Mouse (Mus musculus): ENCODE data around the gene Stk39. TPM values are rescaled to one million over a fixed set of nuclear protein-coding genes. Genes with fewer than 3 reads are reported as not detected.
A peak's percentile ranks its signal among the peaks of the same experiment; 100 is the strongest.

Stk39 gene
- total RNA-seq, 1 experiment from 2014 or later, result 3.6 TPM

DNA sequence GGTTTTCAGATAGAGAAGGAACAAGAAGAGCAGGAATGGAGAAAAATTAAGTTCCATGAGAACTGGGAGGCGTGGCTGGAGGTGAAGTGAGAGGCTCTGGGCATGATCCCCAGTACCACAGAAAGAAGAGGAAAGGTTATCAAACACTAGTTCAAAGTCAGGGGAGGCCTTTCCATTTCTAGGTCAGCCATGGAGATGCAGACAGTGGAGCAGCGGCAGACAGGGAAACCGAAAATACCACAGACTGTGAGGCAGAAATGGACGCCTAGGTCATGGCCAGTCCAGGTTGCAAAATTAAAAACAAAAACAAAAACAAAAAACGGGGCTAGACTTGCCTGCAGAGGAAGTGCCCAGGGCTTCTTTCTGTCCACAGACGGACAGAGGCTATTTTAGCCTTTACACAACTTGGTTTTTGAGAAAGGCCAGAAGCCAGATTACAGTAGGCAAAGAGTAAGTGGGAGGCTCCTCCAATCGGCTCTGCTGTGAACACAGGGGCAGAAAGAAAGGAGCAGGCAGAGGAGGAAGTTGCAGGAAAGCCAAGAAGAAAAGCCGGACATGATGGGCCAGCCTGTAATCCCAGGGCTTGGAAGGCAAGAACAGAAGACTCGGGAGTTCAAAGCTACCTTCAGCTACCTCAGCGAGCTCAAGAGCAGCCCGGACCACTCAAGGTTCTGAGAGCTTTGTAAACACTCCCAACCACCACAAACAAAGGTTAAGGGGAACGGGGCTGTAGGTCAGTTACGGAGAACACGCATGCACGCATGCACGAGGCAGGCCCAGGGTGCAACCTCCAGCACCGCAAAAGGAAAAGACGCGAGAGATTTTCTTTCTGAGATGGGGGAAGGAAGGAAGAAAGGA, 6.6 kb downstream of the Stk39 start:
- ATAC-seq (ENCODE audit: extremely low read depth, insufficient number of reproducible peaks, low FRiP score, poor library complexity, severe bottlenecking), result no peak

DNA sequence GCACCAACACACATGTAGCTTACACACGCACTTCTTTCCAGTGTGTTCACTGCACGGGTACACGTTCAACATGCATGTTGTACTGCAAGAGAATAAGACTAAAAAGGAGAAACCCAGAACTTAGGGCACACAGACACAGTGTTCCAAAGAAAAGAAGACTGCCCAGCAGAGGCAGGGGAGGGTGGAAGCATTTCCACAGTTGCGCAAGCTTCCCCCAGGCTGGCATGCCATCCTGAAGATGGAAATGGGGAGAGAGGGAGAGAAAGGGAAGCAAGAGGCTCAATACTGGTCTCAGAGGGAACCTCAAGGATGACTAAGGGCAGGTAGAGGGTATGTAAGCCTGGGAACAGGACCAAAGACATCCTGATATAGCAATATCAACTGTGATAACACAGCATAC, 7.6 kb downstream of the Stk39 start:
- ATAC-seq (ENCODE audit: extremely low read depth, insufficient number of reproducible peaks, low FRiP score, poor library complexity, severe bottlenecking), result no peak

DNA sequence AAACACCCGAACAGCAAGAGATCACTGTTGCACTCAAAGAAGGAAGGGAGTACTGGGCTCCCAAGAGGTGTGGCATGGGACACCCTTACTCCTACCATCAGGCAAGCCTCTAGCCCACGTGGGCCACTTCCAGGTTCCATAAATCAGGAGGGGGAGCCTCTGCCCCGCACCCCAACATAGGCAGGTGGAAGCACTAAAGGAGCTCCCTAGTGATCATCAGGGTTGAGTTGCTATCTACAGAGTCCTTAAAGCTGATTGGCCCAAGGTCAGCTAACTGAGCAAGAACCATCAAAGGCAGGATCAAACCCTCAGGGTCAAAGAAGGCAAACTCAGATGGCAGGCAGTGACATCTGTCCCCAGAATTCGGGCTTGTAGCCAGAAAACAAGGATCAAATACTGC, 8.3 kb downstream of the Stk39 start:
- no peak for ATAC-seq (ENCODE audit: extremely low read depth, insufficient number of reproducible peaks, low FRiP score, poor library complexity, severe bottlenecking)

DNA sequence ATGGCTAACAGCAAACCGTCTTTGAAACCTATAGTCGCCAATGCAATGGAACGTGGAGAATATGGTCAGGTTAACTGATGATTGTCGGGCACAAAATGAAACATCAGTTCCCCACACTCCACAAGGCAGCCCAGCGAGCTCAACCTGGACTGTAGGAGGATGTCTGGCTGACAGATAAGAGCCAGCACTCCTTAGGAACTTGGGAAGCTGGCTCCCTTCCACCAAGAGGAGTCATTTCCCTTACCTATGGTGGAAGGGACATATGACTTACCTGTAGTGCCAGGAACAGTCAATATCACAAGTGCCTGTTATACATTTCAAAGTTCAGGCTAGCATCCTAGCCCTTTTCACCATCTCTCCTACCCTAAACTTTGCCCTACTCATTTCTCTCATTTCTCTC, 14.0 kb downstream of the Stk39 start:
- ATAC-seq (ENCODE audit: extremely low read depth, insufficient number of reproducible peaks, low FRiP score, poor library complexity, severe bottlenecking), result no peak

DNA sequence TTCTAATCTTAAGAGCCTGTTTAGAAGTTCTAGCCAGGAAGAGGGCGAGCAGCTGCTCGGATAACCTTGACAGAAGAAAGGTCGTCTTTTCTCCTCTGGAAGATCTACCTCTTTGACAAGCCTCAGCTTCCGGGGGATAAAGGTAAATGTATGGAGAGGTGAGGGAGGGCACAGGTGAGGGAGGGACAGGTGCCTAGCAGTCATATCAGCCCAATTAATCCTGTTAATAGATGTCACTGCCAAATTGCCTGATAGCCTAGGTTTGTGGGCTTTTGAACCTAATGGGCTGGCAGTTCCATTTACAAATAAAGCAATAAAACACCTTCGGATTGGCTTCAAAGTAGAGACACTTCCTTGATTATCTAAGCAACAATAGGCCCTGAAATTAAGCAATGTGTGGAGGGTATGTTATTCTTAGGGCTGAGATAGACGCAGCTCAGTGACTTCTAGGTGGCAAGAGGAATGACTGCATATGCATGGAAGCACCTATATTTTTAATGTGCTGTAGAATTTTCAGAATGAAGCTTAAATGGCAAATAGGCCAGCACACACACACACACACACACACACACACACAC, 14.5 kb downstream of the Stk39 start:
- no peak for ATAC-seq (ENCODE audit: extremely low read depth, insufficient number of reproducible peaks, low FRiP score, poor library complexity, severe bottlenecking)

DNA sequence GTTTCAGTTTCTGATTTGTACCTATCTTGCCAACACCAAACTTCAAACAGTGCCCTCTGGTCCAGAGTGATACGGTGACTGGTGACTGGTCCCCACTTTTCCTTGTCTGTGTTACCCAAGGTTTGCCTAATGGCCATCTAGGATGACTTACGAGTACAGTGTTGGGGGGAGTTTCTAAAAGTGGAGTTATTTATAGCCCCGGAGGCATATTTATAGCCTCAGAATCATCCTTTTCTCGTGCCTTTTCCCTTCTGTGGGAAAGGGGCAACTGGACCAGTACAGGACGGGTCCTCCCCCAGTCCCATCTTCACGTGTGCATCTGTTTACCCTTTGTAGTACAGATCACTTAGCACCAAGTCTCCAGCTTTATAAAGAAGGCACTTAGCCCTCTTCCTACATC, 15.2 kb downstream of the Stk39 start:
- no peak for ATAC-seq (ENCODE audit: extremely low read depth, insufficient number of reproducible peaks, low FRiP score, poor library complexity, severe bottlenecking)

DNA sequence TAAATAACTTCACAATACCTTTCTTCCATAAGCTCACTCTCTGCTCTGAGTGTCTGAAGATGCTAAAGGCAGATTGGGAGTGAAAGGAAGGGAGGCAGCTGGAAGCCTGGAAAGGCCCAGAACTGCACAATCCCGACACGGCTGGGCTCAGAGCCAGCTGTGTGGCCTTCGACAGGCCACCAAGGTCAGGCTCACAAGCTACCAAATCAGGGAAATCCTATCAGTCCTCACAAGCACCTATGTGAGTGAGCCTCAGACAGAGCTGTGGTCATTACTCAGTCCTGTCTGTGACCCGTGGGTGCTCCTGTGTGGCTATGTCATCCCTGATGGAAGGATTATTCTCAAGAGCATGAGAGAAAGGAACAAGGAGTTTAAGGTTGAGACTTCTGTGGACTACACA, 19.7 kb downstream of the Stk39 start:
- ATAC-seq (ENCODE audit: extremely low read depth, insufficient number of reproducible peaks, low FRiP score, poor library complexity, severe bottlenecking), result no peak

DNA sequence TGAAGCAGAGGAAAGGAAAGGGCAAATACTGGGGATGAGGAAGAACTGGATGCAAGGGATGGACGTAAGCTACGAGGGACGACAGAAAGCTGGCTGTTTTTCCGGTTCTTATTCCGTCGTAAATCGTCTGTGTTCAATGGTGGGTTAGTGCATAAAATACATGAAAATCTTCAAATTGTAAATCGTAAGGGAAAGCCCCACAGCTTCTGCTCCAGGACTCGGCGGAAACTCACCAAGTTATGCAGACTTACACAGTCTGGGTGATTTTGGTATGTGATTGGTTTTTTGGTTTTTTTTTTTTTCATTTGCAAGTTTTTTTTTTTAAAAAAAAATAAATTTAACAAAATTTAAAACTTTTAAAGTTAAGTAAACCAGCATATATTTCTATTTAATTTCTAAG, 24.0 kb downstream of the Stk39 start:
- ATAC-seq (ENCODE audit: extremely low read depth, insufficient number of reproducible peaks, low FRiP score, poor library complexity, severe bottlenecking), result no peak

DNA sequence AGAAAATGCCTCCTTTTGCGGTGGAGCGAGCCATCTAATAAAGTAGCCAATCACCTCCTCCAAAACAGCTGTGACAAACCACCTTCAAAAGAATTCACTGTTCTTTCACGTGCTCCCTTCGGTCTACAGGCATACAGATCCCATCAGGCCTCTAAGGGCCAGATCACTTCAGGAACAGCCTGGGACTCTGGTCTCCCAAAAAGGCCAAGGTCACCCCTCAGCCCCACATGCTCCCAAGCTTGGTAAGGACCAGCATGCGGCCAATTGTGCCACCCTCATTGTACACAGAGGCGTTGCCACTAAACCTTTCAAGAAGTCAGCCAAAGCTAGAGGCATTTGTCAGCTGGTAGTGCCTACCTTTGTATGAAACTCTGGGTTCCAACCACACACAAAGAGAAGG, 28.9 kb downstream of the Stk39 start:
- ATAC-seq (ENCODE audit: extremely low read depth, insufficient number of reproducible peaks, low FRiP score, poor library complexity, severe bottlenecking), result no peak

DNA sequence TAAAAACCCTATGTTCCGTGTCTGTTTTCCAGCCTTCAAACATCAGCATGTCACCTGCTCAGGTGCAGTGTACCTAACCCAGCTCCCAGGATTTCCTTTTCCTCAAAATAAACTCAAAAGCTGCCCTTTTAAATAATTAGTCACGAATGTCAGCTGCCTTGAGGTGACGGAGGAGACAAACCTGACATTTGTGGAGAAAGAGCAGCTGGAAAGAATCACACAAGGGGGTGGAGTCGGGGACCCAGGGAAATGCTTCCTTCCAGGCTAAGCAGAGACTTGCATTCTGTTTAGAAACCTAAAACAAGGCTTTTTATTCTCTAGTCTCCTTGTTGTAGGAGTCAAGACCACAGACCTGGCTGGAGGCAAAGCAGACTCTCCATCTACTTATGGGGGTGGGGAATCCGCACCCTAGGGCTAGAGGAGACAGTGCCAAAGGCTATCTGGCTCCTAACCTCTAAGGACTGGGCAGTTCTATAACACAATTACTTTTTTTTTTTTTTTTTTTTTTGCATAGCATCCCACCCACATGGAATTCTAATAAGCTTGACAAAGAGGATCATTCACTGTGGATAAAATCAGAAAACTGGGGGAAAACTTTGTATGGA, 29.9 kb downstream of the Stk39 start:
- ATAC-seq (ENCODE audit: extremely low read depth, insufficient number of reproducible peaks, low FRiP score, poor library complexity, severe bottlenecking), result no peak

DNA sequence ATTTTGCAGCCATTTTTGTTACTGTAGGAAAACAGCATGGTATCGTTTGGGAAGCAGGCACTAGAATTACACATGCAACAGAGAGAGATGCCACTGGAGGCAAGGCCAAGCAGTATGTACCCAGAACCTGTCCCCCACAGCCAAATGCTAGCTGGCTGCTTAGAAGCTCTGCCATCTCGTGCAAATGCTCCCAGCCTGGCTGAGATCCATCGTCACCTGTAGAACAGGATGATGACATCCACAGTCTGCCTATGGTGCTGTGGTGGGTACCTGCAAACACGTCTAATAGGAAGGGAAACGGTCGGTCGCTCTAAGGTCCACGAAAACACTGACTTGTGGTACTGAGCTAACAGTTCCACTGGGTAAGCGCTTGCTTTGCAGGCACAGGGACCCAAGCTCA, 32.5 kb downstream of the Stk39 start:
- ATAC-seq (ENCODE audit: extremely low read depth, insufficient number of reproducible peaks, low FRiP score, poor library complexity, severe bottlenecking), result no peak

DNA sequence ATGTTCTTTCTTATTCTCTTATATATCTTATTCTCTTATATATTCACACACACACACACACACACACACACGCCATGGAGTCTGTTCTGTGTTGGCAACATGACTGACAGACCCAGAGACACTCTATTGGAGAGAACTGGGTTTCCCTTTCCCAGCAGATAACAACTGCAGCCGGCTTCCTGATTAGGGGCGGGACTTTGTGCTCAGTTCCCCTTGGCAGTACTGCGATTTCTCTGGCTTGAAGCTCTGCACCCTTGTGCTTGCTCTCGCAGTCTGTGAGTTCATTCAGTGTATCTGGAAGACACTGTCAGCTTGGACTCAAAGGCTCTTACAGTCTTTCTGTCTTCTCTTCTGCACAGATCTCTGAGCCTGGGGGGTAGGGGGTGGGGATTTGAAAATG, 34.1 kb downstream of the Stk39 start:
- ATAC-seq (ENCODE audit: extremely low read depth, insufficient number of reproducible peaks, low FRiP score, poor library complexity, severe bottlenecking), result no peak

DNA sequence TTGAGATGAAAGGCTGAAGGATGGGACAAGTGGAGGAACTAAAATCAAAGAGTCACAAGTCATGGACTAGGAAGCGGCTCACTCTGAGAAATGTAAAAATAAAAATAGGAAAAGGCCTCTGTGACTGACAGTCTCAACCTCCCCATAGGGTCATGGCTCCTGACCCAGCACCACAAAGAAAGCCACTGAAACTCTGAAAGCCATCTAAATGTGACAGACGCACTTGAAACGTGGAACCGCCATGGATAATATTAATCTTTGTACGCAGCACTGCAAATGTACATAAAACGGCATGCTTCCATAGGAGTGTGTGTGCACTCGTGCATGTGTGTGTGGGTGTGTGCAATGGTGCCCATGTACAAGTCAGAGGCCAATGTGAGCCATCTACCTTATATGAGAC, 34.9 kb downstream of the Stk39 start:
- no peak for ATAC-seq (ENCODE audit: extremely low read depth, insufficient number of reproducible peaks, low FRiP score, poor library complexity, severe bottlenecking)

DNA sequence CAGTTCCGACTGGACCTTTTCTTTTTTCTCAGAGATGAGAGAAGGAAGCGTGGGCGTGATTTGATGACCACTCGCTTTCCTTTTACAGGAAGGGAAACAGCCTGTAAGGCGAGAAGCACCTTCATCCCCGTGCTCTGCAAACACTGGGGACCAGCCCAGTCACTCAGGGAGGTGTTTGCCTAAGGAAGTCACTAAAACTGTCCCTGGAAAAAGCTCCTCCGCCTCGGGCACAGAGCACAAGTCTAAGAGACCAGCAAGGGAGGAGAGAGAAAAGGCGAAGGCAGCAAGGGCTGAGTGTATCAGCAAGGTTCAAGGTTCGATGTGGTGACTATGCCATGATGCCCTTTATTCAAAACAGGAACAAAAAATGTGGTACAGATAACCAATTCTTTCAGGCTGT, 35.8 kb downstream of the Stk39 start:
- no peak for ATAC-seq (ENCODE audit: extremely low read depth, insufficient number of reproducible peaks, low FRiP score, poor library complexity, severe bottlenecking)

DNA sequence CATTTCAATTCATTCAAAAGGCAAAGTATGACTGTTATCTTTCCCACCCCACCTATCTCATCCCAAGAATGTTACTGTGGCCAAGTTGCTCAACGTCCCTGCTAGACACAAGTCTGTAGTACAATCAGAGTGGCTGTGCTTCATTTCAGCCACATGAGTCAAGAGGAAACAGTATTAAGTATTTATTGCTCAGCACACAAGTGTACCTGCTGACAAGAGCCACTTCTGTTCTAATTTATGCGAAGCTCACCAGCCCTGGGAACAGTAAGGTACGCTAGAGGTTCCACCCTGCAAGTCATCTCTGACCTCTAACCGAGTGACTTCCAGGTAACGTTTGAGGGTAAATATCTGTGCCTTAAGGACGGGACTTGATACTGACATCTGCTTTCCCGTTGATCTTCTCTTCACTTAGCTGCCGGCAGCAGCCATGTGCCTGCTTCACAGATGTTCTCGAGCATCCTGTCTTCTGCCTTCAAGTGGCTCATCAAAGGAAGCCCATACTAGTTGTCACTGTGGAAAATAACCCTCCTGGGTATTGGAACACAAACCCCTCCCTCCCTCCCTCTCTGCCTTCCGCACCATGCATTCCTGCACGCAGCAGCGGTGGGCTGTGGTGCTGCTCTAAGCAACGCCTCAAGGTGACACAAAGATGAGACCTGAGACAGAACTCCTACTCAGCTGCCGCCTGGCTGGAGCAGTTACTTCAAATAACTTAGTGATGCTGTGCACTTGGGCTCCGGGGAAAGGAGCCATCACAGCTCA, 36.4 kb downstream of the Stk39 start:
- peak; percentile 13; the same call in 1 of the 2 replicates for ATAC-seq (ENCODE audit: extremely low read depth, insufficient number of reproducible peaks, low FRiP score, poor library complexity, severe bottlenecking)

DNA sequence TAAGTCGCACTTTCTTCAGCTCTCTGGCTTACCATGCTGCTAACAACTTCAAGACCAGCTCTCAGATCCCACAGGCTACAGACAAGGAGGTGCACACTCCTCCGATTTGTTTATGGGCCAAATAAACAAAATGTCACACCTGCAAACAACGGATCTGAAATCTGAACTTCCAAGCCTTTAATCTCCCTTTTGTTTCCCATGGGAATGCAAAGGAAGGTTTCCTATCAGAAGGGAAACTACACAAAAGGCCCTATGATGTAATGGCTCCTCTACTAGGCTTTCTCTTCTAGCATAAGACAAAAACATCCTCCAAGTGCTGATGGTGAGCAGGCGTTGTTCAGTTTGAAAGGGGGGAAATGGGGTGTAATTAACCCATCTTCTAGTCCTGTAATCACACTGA, 37.1 kb downstream of the Stk39 start:
- ATAC-seq (ENCODE audit: extremely low read depth, insufficient number of reproducible peaks, low FRiP score, poor library complexity, severe bottlenecking), result no peak

DNA sequence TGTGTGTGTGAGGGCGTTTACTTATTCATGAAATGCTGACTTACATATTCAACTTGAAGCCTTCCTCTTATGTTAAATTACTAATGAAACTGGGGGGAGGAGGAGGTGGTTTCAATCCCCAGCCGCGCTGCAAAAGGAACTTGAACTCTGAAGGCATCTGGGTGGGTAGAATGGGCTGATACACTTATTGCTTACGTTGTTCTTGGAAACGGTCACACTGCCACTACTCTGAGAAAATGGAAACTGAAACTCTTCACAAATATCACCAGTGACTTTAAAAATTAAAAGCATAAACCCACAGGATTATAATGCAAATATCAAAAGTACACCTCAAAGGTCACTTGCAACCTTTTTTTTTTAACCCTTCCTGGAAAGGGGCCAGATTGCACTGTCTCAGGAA, 37.5 kb downstream of the Stk39 start:
- ATAC-seq (ENCODE audit: extremely low read depth, insufficient number of reproducible peaks, low FRiP score, poor library complexity, severe bottlenecking), result no peak

DNA sequence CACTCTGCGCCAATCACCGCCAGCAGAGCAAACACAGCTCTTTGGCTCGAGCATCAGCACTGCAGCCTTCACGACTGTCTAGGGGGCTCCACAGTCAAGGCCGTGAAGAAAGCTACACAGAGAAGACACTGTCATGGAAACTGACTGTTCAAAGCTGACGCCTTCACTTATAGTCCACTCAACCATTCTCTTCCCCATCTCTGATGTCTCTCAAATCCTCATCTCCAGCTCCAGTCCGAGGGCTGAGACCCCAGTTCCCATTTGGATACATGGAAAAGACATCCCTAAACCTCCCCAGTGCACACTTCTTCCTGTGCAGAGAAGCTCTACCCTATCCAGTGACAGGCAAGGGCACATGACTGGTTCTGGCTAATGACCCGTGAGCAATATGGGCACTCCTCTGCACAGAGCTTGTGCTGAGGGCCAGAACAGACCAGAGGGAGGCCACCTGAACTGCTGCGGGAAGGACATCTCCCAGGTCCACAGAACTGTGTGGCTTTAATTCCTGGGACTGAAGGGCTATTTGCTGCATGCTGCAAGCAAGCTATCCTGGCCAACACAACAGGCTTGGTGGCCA, 38.2 kb downstream of the Stk39 start:
- no peak for ATAC-seq (ENCODE audit: extremely low read depth, insufficient number of reproducible peaks, low FRiP score, poor library complexity, severe bottlenecking)

DNA sequence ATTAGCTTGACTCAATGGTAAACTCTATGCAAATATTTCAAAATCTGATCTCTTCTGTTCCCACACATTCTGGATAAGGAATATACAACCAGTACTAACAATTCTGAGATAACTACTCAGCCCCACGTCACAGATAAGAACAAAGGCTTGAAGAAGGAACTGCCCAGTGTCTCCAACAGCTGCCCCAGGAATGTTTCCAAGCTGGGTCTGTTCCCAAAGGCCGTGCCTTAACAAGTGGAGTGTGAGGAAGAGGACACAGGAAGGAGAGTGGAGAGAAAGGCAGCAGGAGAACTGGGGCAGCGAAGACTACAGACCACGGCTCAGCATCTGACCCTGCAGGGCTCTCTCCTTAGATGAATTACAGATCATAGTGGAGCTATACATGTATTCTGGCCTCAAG, 39.2 kb downstream of the Stk39 start:
- no peak for ATAC-seq (ENCODE audit: extremely low read depth, insufficient number of reproducible peaks, low FRiP score, poor library complexity, severe bottlenecking)

Data from neutrophil, adult 5-6 weeks (primary cell).